Mouse (Mus musculus): ENCODE data around the gene Spen. TPM values are rescaled to one million over a fixed set of nuclear protein-coding genes. Genes with fewer than 3 reads are reported as not detected.
"Not testable (repeated sequence)": the region's sequence is repeated elsewhere in the genome, so short reads cannot be mapped to it uniquely, and the experiment has no call there.

The Spen gene
- polyA plus RNA-seq, 1 experiment from 2014 or later: 6.2 TPM

GRCm38 (mm10) chr4:141570004-141570403 lies 31.6 kb upstream of the Spen start:
- no peak for TF ChIP-seq CTCF (IDR thresholded peaks at IDR 0.05; ENCODE audit: low read depth)
- ATAC-seq (replicated peaks; ENCODE audit: low FRiP score, low read depth) (peak; percentile 22; the same call in 1 of the 2 replicates), DNase-seq (ENCODE audit: low spot score) (peak; percentile 55)
- Histone ChIP-seq H3K9ac (ENCODE audit: low read depth, low read length) (no peak overlapping the region), H3K4me2 (ENCODE audit: low read length) (no peak overlapping the region), H3K9me3 (replicated peaks; ENCODE audit: low read length) (no peaks in the 10 kb centered on the region), H3K27ac (0 out of 2 replicates have a peak overlapping the region, but pooled peaks have one; percentile 19), H3K36me3 (ENCODE audit: insufficient read depth, low read length) (no peaks in the 10 kb centered on the region), H3K4me3 (replicated peaks; ENCODE audit: low read depth, low read length) (no peak overlapping the region), H3K4me1 (replicated peaks; ENCODE audit: insufficient read depth, low read length) (peaks cover 11% of the 10 kb centered on the region), H3K27me3 (ENCODE audit: insufficient read depth, low read length) (no peaks in the 10 kb centered on the region)
- 52% methylated on average over 6 of the region's 6 CpGs for WGBS

GRCm38 (mm10) chr4:141568966-141569365 lies 30.6 kb upstream of the Spen start:
- ATAC-seq (replicated peaks; ENCODE audit: low FRiP score, low read depth): no peak

GRCm38 (mm10) chr4:141567174-141567573 lies 28.8 kb upstream of the Spen start:
- H3K36me3 ChIP-seq (ENCODE audit: insufficient read depth, low read length); ATAC-seq (replicated peaks; ENCODE audit: low FRiP score, low read depth); H3K27ac ChIP-seq; DNase-seq (ENCODE audit: low spot score); H3K27me3 ChIP-seq (ENCODE audit: insufficient read depth, low read length); H3K4me2 ChIP-seq (ENCODE audit: low read length); H3K4me1 ChIP-seq (replicated peaks; ENCODE audit: insufficient read depth, low read length); H3K9me3 ChIP-seq (replicated peaks; ENCODE audit: low read length); H3K4me3 ChIP-seq (replicated peaks; ENCODE audit: low read depth, low read length); H3K9ac ChIP-seq (ENCODE audit: low read depth, low read length): not testable (repeated sequence)
- WGBS: 90% methylated on average over 7 of the region's 7 CpGs

More at GRCm38 (mm10) chr4:141568966-141569365, 30.6 kb upstream of the Spen start:
- H3K4me2 ChIP-seq (ENCODE audit: low read length): no peak overlapping the region
- no peaks in the 10 kb centered on the region for H3K9me3 ChIP-seq (replicated peaks; ENCODE audit: low read length)
- no peak for TF ChIP-seq CTCF (IDR thresholded peaks at IDR 0.05; ENCODE audit: low read depth)
- H3K4me3 ChIP-seq (replicated peaks; ENCODE audit: low read depth, low read length): no peak overlapping the region
- H3K36me3 ChIP-seq (ENCODE audit: insufficient read depth, low read length): no peaks in the 10 kb centered on the region
- no peak for DNase-seq (ENCODE audit: low spot score)
- H3K9ac ChIP-seq (ENCODE audit: low read depth, low read length): no peak overlapping the region
- no peak overlapping the region for H3K27ac ChIP-seq
- WGBS: 65% methylated on average over 5 of the region's 5 CpGs
- H3K27me3 ChIP-seq (ENCODE audit: insufficient read depth, low read length): no peaks in the 10 kb centered on the region
- peaks cover 8% of the 10 kb centered on the region for H3K4me1 ChIP-seq (replicated peaks; ENCODE audit: insufficient read depth, low read length)

- no peaks in the 10 kb centered on the region for H3K9me3 ChIP-seq (replicated peaks; ENCODE audit: low read length)
- DNase-seq (ENCODE audit: low spot score) (no peak), ATAC-seq (replicated peaks; ENCODE audit: low FRiP score, low read depth) (no peak)
- H3K9ac ChIP-seq (ENCODE audit: low read depth, low read length): no peak overlapping the region
- no peak overlapping the region for H3K27ac ChIP-seq
- H3K4me1 ChIP-seq (replicated peaks; ENCODE audit: insufficient read depth, low read length): peaks cover 8% of the 10 kb centered on the region; the same call in 1 of the 2 replicates
- H3K4me3 ChIP-seq (replicated peaks; ENCODE audit: low read depth, low read length): no peak overlapping the region
- H3K36me3 ChIP-seq (ENCODE audit: insufficient read depth, low read length): no peaks in the 10 kb centered on the region
- WGBS: 90% methylated on average over 6 of the region's 6 CpGs
- H3K27me3 ChIP-seq (ENCODE audit: insufficient read depth, low read length): no peaks in the 10 kb centered on the region
- no peak overlapping the region for H3K4me2 ChIP-seq (ENCODE audit: low read length)
- TF ChIP-seq CTCF (IDR thresholded peaks at IDR 0.05; ENCODE audit: low read depth): no peak
Measured at GRCm38 (mm10) chr4:141566187-141566586, 27.8 kb upstream of the Spen start.

GRCm38 (mm10) chr4:141565325-141565724 lies 26.9 kb upstream of the Spen start:
- H3K4me1 ChIP-seq (replicated peaks; ENCODE audit: insufficient read depth, low read length): peaks cover 7% of the 10 kb centered on the region; the same call in 1 of the 2 replicates
- H3K27me3 ChIP-seq (ENCODE audit: insufficient read depth, low read length): no peaks in the 10 kb centered on the region
- no peak for ATAC-seq (replicated peaks; ENCODE audit: low FRiP score, low read depth)
- no peak overlapping the region for H3K4me2 ChIP-seq (ENCODE audit: low read length)
- 45% methylated on average over 7 of the region's 7 CpGs for WGBS
- DNase-seq (ENCODE audit: low spot score): peak; percentile 71
- no peak for TF ChIP-seq CTCF (IDR thresholded peaks at IDR 0.05; ENCODE audit: low read depth)
- H3K27ac ChIP-seq: peak overlapping the region; percentile 83
- H3K9ac ChIP-seq (ENCODE audit: low read depth, low read length): no peak overlapping the region
- H3K4me3 ChIP-seq (replicated peaks; ENCODE audit: low read depth, low read length): no peak overlapping the region
- no peaks in the 10 kb centered on the region for H3K9me3 ChIP-seq (replicated peaks; ENCODE audit: low read length)
- H3K36me3 ChIP-seq (ENCODE audit: insufficient read depth, low read length): no peaks in the 10 kb centered on the region

- no peak overlapping the region for H3K9ac ChIP-seq (ENCODE audit: low read depth, low read length)
- ATAC-seq (replicated peaks; ENCODE audit: low FRiP score, low read depth): no peak
- WGBS: 75% methylated on average over 3 of the region's 3 CpGs
- no peaks in the 10 kb centered on the region for H3K27me3 ChIP-seq (ENCODE audit: insufficient read depth, low read length)
- no peak overlapping the region for H3K4me2 ChIP-seq (ENCODE audit: low read length)
- H3K4me1 ChIP-seq (replicated peaks; ENCODE audit: insufficient read depth, low read length): peaks cover under 1% of the 10 kb centered on the region; the same call in 1 of the 2 replicates
- no peaks in the 10 kb centered on the region for H3K9me3 ChIP-seq (replicated peaks; ENCODE audit: low read length)
- H3K4me3 ChIP-seq (replicated peaks; ENCODE audit: low read depth, low read length): no peak overlapping the region
- no peaks in the 10 kb centered on the region for H3K36me3 ChIP-seq (ENCODE audit: insufficient read depth, low read length)
- DNase-seq (ENCODE audit: low spot score): no peak
- no peak for TF ChIP-seq CTCF (IDR thresholded peaks at IDR 0.05; ENCODE audit: low read depth)
- H3K27ac ChIP-seq: no peak overlapping the region
Measured at GRCm38 (mm10) chr4:141564660-141565059, 26.3 kb upstream of the Spen start.

GRCm38 (mm10) chr4:141564209-141564608 lies 25.8 kb upstream of the Spen start:
- TF ChIP-seq CTCF (IDR thresholded peaks at IDR 0.05; ENCODE audit: low read depth): no peak
- Histone ChIP-seq H3K4me2 (ENCODE audit: low read length) (no peak overlapping the region), H3K9me3 (replicated peaks; ENCODE audit: low read length) (no peaks in the 10 kb centered on the region), H3K4me3 (replicated peaks; ENCODE audit: low read depth, low read length) (no peak overlapping the region), H3K4me1 (replicated peaks; ENCODE audit: insufficient read depth, low read length) (no peaks in the 10 kb centered on the region; the same call in 1 of the 2 replicates), H3K9ac (ENCODE audit: low read depth, low read length) (no peak overlapping the region), H3K27ac (no peak overlapping the region), H3K36me3 (ENCODE audit: insufficient read depth, low read length) (no peaks in the 10 kb centered on the region), H3K27me3 (ENCODE audit: insufficient read depth, low read length) (no peaks in the 10 kb centered on the region)
- WGBS: 93% methylated on average over 4 of the region's 4 CpGs
- DNase-seq (ENCODE audit: low spot score) (no peak), ATAC-seq (replicated peaks; ENCODE audit: low FRiP score, low read depth) (no peak)
